Mouse (Mus musculus): ENCODE data around the gene Rragc. TPM values are rescaled to one million over a fixed set of nuclear protein-coding genes. Genes with fewer than 3 reads are reported as not detected.

Gene Rragc
- total and polyA plus RNA-seq, 3 experiments = 24.2 to 141 (median 50.1) TPM

DNA sequence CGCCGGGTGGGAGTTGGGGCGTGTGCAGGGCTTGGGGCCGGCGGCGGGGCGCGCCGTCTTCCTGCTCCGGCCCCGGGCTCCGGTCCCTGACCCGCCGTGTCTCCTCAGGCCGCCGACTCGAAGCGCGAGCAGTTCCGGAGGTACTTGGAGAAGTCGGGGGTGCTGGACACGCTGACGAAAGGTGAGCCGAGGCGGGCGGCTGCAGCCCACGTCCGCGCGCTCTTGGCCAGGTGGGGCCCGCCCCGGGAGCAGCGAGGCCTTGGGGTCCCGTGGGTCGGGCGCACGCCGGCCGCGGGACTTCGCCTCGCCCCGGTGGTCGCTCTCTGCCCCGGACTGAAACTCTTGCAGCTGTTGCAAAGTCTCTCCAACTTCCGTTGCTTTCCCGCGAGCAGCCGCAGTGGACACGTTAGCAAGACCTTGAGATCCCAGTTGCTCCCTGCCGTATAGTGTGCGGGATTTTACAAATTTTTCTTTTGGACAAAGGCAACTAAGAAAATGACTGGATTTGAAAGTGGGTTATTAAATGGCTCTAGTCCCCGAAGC lies 12.0 kb upstream of the Rragc start:
- ATAC-seq (ENCODE audit: extremely low read depth, insufficient number of reproducible peaks, low FRiP score, poor library complexity, severe bottlenecking) (no peak), DNase-seq (ENCODE audit: low spot score) (no peak)
- H3K4me1 ChIP-seq (ENCODE audit: insufficient read depth, low read depth, low read length) = peaks cover 24% of the 10 kb centered on the region
- no peaks in the 10 kb centered on the region for H3K9me3 ChIP-seq (replicated peaks)
- peaks cover 33% of the 10 kb centered on the region for H3K36me3 ChIP-seq (replicated peaks)
- peak overlapping the region; percentile 84 for H3K4me3 ChIP-seq (ENCODE audit: low read depth, low read length)
- H3K27me3 ChIP-seq (ENCODE audit: insufficient read depth, low read length) = no peaks in the 10 kb centered on the region
- TF ChIP-seq TAL1 (conservative IDR thresholded peaks at IDR 0.05; ENCODE audit: low read depth, low read length) (no peak), GATA2 (IDR thresholded peaks at IDR 0.05; ENCODE audit: borderline replicate concordance, low read depth, low read length) (no peak), POLR2AphosphoS5 (IDR thresholded peaks at IDR 0.05; ENCODE audit: insufficient replicate concordance, low read depth, low read length) (no peak), GATA1 (IDR thresholded peaks at IDR 0.05; ENCODE audit: borderline replicate concordance, low read length) (no peak), CTCF (IDR thresholded peaks at IDR 0.05; ENCODE audit: low read depth, low read length) (no peak)

DNA sequence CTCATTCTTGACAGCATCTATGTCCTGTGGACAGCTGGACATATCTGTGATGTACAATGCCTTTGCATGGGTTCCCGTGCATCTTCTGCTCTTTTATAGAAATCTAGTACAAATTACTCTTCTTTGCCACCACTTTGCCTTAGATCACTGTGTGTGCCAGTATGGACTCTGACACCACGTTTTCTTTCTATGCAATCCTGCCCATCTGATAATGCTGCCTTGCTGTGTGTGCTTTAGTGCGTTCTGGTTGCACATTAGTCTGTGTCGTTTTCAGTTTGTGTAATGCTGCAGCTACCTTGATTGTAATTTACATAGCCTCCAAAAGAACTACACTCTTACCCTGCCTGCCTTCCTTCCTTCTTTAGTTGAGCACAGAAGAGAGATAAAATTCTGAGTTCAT lies 5.7 kb upstream of the Rragc start:
- no peaks in the 10 kb centered on the region for H3K27me3 ChIP-seq (ENCODE audit: insufficient read depth, low read length)
- no peak for ATAC-seq (ENCODE audit: extremely low read depth, insufficient number of reproducible peaks, low FRiP score, poor library complexity, severe bottlenecking)
- peaks cover 30% of the 10 kb centered on the region for H3K4me1 ChIP-seq (ENCODE audit: insufficient read depth, low read depth, low read length)
- peaks cover 71% of the 10 kb centered on the region for H3K36me3 ChIP-seq (replicated peaks)
- no peak for DNase-seq (ENCODE audit: low spot score)
- no peak overlapping the region for H3K4me3 ChIP-seq (ENCODE audit: low read depth, low read length)
- no peaks in the 10 kb centered on the region for H3K9me3 ChIP-seq (replicated peaks)
- TF ChIP-seq GATA1 (IDR thresholded peaks at IDR 0.05; ENCODE audit: borderline replicate concordance, low read length) = no peak
- no peak for TF ChIP-seq POLR2AphosphoS5 (IDR thresholded peaks at IDR 0.05; ENCODE audit: insufficient replicate concordance, low read depth, low read length)

DNA sequence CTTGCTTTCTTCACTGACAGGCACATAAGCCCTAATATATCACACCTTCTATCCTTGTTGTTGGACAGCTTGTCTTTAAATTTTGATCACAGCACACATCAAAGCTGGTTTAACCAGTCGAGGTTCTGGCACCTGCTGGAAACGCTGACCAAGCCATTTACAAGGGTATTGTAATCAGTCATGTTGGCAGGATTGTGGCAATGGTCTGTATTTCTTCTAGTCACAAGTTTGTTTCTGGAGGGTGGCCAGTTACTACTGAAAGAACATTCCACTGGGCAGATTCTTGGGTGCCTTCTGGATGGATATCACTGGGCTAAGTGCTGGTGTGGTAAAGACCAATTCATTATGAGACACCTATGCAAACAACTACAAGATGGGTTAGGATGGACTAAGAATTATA lies 4.8 kb upstream of the Rragc start:
- Histone ChIP-seq H3K36me3 (replicated peaks) (peaks cover 63% of the 10 kb centered on the region), H3K4me1 (ENCODE audit: insufficient read depth, low read depth, low read length) (peaks cover 24% of the 10 kb centered on the region)

DNA sequence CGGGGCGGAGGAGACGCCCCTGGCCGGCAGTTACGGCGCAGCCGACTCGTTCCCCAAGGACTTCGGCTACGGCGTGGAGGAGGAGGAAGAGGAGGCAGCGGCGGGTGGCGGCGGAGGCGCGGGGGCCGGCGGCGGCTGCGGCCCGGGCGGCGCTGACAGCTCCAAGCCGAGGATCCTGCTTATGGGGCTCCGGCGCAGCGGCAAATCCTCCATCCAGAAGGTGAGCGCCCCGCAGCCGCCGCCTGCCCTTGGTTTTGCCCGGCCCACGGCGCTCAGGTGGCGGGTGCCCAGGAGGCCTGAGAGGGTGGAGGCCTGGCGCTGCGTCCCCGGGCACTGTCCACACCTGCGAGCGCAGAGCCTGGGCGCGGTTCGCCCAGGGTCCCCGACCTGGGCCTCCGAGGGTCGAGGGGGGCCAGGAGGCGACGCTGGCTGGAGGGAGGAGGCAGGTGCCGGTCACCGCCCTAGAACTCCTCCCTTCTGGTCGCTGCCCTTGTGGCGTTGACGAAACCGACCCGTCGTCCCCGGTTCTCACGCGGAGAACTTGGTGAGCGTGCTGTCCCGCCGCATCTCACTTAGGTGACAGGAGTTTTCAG lies 398 bp downstream of the Rragc start, which contains the start of gene 4930535I16Rik:
Gene 4930535I16Rik (minus strand): TSS at position 475 of the 593 bp plus-strand sequence.
- Histone ChIP-seq H3K4me1 (ENCODE audit: insufficient read depth, low read depth, low read length) (peaks cover 28% of the 10 kb centered on the region), H3K4me3 (ENCODE audit: low read depth, low read length) (peak within 1 kb of the TSS; percentile 94), H3K36me3 (replicated peaks) (peaks cover 48% of the 10 kb centered on the region), H3K27me3 (ENCODE audit: insufficient read depth, low read length) (no peaks in the 10 kb centered on the region), H3K9me3 (replicated peaks) (no peaks in the 10 kb centered on the region)
- TF ChIP-seq TAL1 (conservative IDR thresholded peaks at IDR 0.05; ENCODE audit: low read depth, low read length) (no peak), GATA2 (IDR thresholded peaks at IDR 0.05; ENCODE audit: borderline replicate concordance, low read depth, low read length) (no peak), POLR2AphosphoS5 (IDR thresholded peaks at IDR 0.05; ENCODE audit: insufficient replicate concordance, low read depth, low read length) (no peak), CTCF (IDR thresholded peaks at IDR 0.05; ENCODE audit: low read depth, low read length) (no peak), GATA1 (IDR thresholded peaks at IDR 0.05; ENCODE audit: borderline replicate concordance, low read length) (no peak)
- ATAC-seq (ENCODE audit: extremely low read depth, insufficient number of reproducible peaks, low FRiP score, poor library complexity, severe bottlenecking) (no peak), DNase-seq (ENCODE audit: low spot score) (no peak)

More for the DNA sequence above, 4.8 kb upstream of the Rragc start:
- TF ChIP-seq GATA1 (IDR thresholded peaks at IDR 0.05; ENCODE audit: borderline replicate concordance, low read length) (no peak), GATA2 (IDR thresholded peaks at IDR 0.05; ENCODE audit: borderline replicate concordance, low read depth, low read length) (no peak), POLR2AphosphoS5 (IDR thresholded peaks at IDR 0.05; ENCODE audit: insufficient replicate concordance, low read depth, low read length) (no peak), TAL1 (conservative IDR thresholded peaks at IDR 0.05; ENCODE audit: low read depth, low read length) (no peak), CTCF (IDR thresholded peaks at IDR 0.05; ENCODE audit: low read depth, low read length) (no peak)
- ATAC-seq (ENCODE audit: extremely low read depth, insufficient number of reproducible peaks, low FRiP score, poor library complexity, severe bottlenecking) (no peak), DNase-seq (ENCODE audit: low spot score) (no peak)
- Histone ChIP-seq H3K27me3 (ENCODE audit: insufficient read depth, low read length) (no peaks in the 10 kb centered on the region), H3K4me3 (ENCODE audit: low read depth, low read length) (no peak overlapping the region), H3K9me3 (replicated peaks) (no peaks in the 10 kb centered on the region)

DNA sequence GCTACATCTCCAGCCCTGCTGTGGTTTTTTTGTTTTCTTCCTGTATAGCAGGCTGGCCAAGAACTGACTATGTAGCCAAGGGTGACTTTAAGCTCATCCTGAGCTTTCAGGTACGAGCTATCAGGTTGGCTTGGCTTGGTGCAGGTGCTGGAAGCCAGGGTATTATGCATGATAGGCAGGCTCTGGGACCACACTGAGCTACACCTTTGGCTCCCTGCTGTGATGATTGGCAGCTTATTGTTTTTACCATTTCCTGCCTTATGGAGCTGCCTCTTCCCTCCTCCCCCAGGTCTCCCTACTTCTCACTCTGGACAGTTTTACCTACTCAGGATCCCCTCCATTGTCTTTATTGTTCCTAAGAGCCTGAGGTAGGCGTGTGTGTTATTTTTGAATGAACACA lies 1.6 kb downstream of the Rragc start:
- H3K4me1 ChIP-seq (ENCODE audit: insufficient read depth, low read depth, low read length) = peaks cover 22% of the 10 kb centered on the region
- no peaks in the 10 kb centered on the region for H3K9me3 ChIP-seq (replicated peaks)
- peak overlapping the region; percentile 94; the same call in 1 of the 2 replicates for H3K4me3 ChIP-seq (ENCODE audit: low read depth, low read length)
- no peaks in the 10 kb centered on the region for H3K27me3 ChIP-seq (ENCODE audit: insufficient read depth, low read length)
- no peak for TF ChIP-seq TAL1 (conservative IDR thresholded peaks at IDR 0.05; ENCODE audit: low read depth, low read length)
- no peak for TF ChIP-seq GATA2 (IDR thresholded peaks at IDR 0.05; ENCODE audit: borderline replicate concordance, low read depth, low read length)
- no peak for TF ChIP-seq GATA1 (IDR thresholded peaks at IDR 0.05; ENCODE audit: borderline replicate concordance, low read length)
- no peak for TF ChIP-seq POLR2AphosphoS5 (IDR thresholded peaks at IDR 0.05; ENCODE audit: insufficient replicate concordance, low read depth, low read length)
- no peak for TF ChIP-seq CTCF (IDR thresholded peaks at IDR 0.05; ENCODE audit: low read depth, low read length)
- peaks cover 49% of the 10 kb centered on the region for H3K36me3 ChIP-seq (replicated peaks)
- DNase-seq (ENCODE audit: low spot score) = no peak
- ATAC-seq (ENCODE audit: extremely low read depth, insufficient number of reproducible peaks, low FRiP score, poor library complexity, severe bottlenecking) = no peak

DNA sequence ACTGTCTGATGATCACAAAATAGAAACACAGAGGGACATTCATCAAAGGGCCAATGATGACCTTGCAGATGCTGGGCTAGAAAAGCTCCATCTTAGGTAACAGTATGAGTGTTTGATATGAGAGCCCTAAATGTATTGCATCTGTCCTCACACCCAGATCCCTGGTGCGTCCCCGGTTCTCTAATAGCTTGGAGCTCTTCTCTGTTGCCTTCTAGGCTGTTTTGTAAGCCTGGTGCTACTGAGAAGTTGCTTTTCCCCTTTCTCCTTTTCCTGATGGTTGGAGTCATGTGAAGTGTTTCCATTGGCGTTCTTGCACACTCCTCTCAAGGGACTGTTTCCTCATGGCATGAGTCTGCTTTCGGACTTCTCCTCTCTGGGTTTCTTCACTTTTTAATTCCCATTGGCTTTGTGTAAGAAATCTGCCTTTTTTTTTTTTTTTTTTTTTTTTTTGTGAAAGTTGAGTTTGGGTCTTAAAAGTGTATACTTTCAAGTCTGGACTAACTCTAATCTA lies 3.9 kb downstream of the Rragc start:
- no peaks in the 10 kb centered on the region for H3K27me3 ChIP-seq (ENCODE audit: insufficient read depth, low read length)
- H3K9me3 ChIP-seq (replicated peaks) = no peaks in the 10 kb centered on the region
- ATAC-seq (ENCODE audit: extremely low read depth, insufficient number of reproducible peaks, low FRiP score, poor library complexity, severe bottlenecking) (no peak), DNase-seq (ENCODE audit: low spot score) (no peak)
- TF ChIP-seq GATA2 (IDR thresholded peaks at IDR 0.05; ENCODE audit: borderline replicate concordance, low read depth, low read length) = no peak
- TF ChIP-seq CTCF (IDR thresholded peaks at IDR 0.05; ENCODE audit: low read depth, low read length) = no peak
- TF ChIP-seq TAL1 (conservative IDR thresholded peaks at IDR 0.05; ENCODE audit: low read depth, low read length) = no peak
- TF ChIP-seq GATA1 (IDR thresholded peaks at IDR 0.05; ENCODE audit: borderline replicate concordance, low read length) = no peak
- TF ChIP-seq POLR2AphosphoS5 (IDR thresholded peaks at IDR 0.05; ENCODE audit: insufficient replicate concordance, low read depth, low read length) = no peak
- no peak overlapping the region for H3K4me3 ChIP-seq (ENCODE audit: low read depth, low read length)
- H3K36me3 ChIP-seq (replicated peaks) = peaks cover 61% of the 10 kb centered on the region
- H3K4me1 ChIP-seq (ENCODE audit: insufficient read depth, low read depth, low read length) = peaks cover 16% of the 10 kb centered on the region

All from G1E (cell line).